Mouse (Mus musculus): Measurements from ENCODE around the gene Opcml.

DNA sequence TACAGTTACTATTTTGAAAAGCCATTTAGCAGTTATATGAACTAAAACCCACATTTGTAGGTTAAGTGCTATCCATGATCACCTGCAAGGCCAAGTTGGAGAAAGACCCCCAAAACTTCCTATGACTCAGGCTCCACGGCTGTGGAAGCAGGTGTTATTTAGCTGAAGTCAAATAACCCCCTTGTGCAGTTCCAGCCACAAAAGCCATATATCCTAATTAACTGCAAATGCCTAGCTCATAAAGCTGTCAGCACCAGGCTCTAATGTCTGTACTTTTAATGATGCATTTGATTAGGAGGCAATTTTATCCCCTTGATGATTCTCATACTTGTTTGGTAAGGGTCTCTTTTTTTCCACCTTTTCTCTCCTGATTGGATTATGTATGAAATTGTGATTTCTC lies 300.8 kb downstream of the Opcml start:
- TF ChIP-seq CTCF (IDR thresholded peaks at IDR 0.05; ENCODE audit: control insufficient read depth, insufficient read depth, insufficient read length) (no peak), USF1 (IDR thresholded peaks at IDR 0.05; ENCODE audit: low read depth) (no peak), MAX (IDR thresholded peaks at IDR 0.05) (no peak)
